Mouse (Mus musculus) bone marrow, adult 2 months (tissue): ENCODE data around the gene Dtd1.

ENCODE experiments used
- CTCF ChIP-seq: fragments of 200-500 bp; IDR thresholded peaks from 2 replicates; pipeline ENCODE4 v1.5.1; 2011; ENCODE audit warnings: low read length, control low read depth; ENCODE audit not compliant: control insufficient read depth, insufficient read depth
- POLR2A ChIP-seq: fragments of 200-500 bp; IDR thresholded peaks from 2 replicates; pipeline ENCODE4 v1.6.1; 2011; ENCODE audit warnings: low read depth, mild to moderate bottlenecking, control low read depth, low read length, borderline replicate concordance; ENCODE audit not compliant: control insufficient read depth

- TF ChIP-seq POLR2A = no peak
- TF ChIP-seq CTCF = no peak
These were observed 1.9 kb downstream of the Dtd1 start for GRCm38 (mm10) chr2:144601576-144601975.
